Mouse (Mus musculus): ENCODE data around the gene Trim25. TPM values are rescaled to one million over a fixed set of nuclear protein-coding genes. Genes with fewer than 3 reads are reported as not detected.

Trim25 gene
- polyA plus RNA-seq, 1 experiment from 2014 or later = 2.3 TPM

- Histone ChIP-seq H3K36me3 (replicated peaks) (no peaks in the 10 kb centered on the region), H3K9ac (no peak overlapping the region), H3K4me3 (replicated peaks) (no peak overlapping the region), H3K4me2 (no peak overlapping the region), H3K27ac (no peak overlapping the region), H3K9me3 (no peaks in the 10 kb centered on the region), H3K27me3 (peaks cover 34% of the 10 kb centered on the region), H3K4me1 (peaks cover 4% of the 10 kb centered on the region; the same call in 1 of the 2 replicates)
- WGBS = 0% methylated on average over 3 of the region's 3 CpGs
- no peak for ATAC-seq (ENCODE audit: low FRiP score)
Measured at GRCm38 (mm10) chr11:88998406-88998805, 770 bp upstream of the Trim25 start.

DNA sequence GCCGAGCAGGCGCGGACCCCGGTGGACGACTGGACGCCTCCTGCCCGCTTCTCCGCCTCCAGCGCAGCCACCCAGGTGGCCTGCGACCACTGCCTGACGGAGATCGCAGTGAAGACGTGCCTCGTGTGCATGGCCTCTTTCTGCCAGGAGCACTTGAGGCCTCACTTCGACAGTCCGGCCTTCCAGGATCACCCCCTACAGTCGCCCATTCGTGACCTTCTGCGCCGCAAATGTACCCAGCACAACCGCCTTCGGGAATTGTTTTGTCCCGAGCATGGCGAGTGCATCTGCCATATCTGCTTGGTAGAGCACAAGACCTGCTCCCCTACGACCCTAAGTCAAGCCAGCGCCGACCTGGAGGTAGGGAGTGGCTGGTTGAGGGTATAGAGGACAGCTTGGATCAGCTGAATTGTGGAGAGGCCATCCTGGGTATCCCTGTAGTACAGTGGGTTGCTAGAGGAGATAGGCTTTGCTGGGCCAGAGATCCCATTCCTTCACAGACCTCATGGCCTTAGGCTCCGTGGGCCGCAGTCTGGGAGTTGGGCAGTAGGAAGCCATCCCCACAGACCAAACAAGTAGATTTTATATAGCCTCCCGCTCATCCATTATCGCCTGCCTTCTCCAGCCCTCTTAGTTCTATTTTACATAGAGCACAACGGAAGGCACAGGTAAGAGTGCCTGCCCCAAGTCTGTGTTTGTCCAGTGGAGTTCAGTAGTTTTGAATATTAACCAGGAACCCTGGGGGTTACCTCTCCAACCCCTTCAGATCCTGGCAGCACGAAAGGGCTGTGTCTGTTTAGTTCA, 749 bp downstream of the Trim25 start:
- Histone ChIP-seq H3K4me3 (replicated peaks) (peak overlapping the region; percentile 43), H3K36me3 (replicated peaks) (no peaks in the 10 kb centered on the region), H3K4me2 (peak overlapping the region; percentile 55), H3K27ac (no peak overlapping the region), H3K9me3 (no peaks in the 10 kb centered on the region), H3K4me1 (peaks cover 4% of the 10 kb centered on the region; the same call in 1 of the 2 replicates), H3K9ac (no peak overlapping the region), H3K27me3 (peaks cover 34% of the 10 kb centered on the region)
- no peak for ATAC-seq (ENCODE audit: low FRiP score)
- 28% methylated on average over 33 of the region's 33 CpGs for WGBS

- ATAC-seq (ENCODE audit: low FRiP score) = no peak
- H3K27me3 ChIP-seq = peaks cover 34% of the 10 kb centered on the region
- H3K9me3 ChIP-seq = no peaks in the 10 kb centered on the region
- H3K9ac ChIP-seq = no peak overlapping the region
- no peak overlapping the region for H3K4me3 ChIP-seq (replicated peaks)
- no peak overlapping the region for H3K4me2 ChIP-seq
- H3K36me3 ChIP-seq (replicated peaks) = no peaks in the 10 kb centered on the region
- H3K27ac ChIP-seq = no peak overlapping the region
- peaks cover 4% of the 10 kb centered on the region; the same call in 1 of the 2 replicates for H3K4me1 ChIP-seq
Measured at GRCm38 (mm10) chr11:89000527-89000819, 1.3 kb downstream of the Trim25 start.

- no peaks in the 10 kb centered on the region for H3K9me3 ChIP-seq
- H3K4me3 ChIP-seq (replicated peaks) = no peak overlapping the region
- no peak overlapping the region for H3K27ac ChIP-seq
- H3K9ac ChIP-seq = no peak overlapping the region
- no peak overlapping the region for H3K4me2 ChIP-seq
- H3K36me3 ChIP-seq (replicated peaks) = no peaks in the 10 kb centered on the region
- peaks cover 34% of the 10 kb centered on the region for H3K27me3 ChIP-seq
- ATAC-seq (ENCODE audit: low FRiP score) = no peak
- H3K4me1 ChIP-seq = peaks cover 4% of the 10 kb centered on the region; the same call in 1 of the 2 replicates
- WGBS = 94% methylated on average over 7 of the region's 7 CpGs
Measured at GRCm38 (mm10) chr11:89001569-89001968, 2.4 kb downstream of the Trim25 start.

DNA sequence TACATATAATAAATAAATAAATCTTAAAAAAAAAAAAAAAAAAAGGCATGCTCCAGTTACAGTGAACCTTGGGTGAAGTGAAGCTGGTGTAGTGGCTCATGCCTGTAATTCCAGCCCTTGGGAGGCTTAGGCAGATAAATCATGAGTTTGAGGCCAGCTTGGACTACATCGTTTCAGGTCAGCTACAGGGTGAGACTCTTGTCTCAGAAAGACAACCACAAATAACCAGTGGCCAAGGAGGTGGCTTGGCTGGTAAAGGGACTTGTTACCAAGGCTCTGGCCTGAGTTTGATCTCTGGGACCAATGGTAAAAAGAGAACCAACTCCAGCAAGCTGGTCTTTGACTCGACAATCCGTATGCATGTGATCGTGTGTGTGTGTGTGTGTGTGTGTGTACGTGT, 2.9 kb downstream of the Trim25 start:
- ATAC-seq (ENCODE audit: low FRiP score) = no peak
- Histone ChIP-seq H3K9ac (no peak overlapping the region), H3K9me3 (no peaks in the 10 kb centered on the region), H3K4me2 (no peak overlapping the region), H3K36me3 (replicated peaks) (no peaks in the 10 kb centered on the region), H3K27ac (no peak overlapping the region), H3K27me3 (peaks cover 34% of the 10 kb centered on the region), H3K4me1 (peaks cover 4% of the 10 kb centered on the region; the same call in 1 of the 2 replicates), H3K4me3 (replicated peaks) (no peak overlapping the region)
- 98% methylated on average over 5 of the region's 5 CpGs for WGBS

DNA sequence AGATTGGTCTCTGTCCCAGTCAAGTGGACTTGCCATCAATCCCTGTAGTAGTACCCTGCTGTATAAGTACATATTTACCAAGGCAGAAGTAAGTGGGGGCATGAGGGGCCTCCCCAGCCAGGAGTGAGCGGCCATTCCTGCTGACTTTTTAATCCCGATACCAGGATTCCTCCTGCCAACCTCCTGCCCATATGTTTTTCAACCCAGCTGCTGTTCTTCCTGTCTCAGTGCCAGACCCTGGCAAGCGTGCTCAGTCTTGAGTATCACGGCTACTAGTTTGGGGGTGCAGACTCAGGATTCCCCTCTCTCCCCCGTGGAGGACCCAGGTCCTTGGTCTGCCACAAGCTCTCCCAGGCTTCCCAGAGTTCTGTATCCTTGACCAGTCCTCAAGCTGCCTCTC, 3.4 kb downstream of the Trim25 start:
- H3K4me2 ChIP-seq = no peak overlapping the region
- no peak overlapping the region for H3K27ac ChIP-seq
- H3K4me1 ChIP-seq = peaks cover 4% of the 10 kb centered on the region; the same call in 1 of the 2 replicates
- no peak overlapping the region for H3K4me3 ChIP-seq (replicated peaks)
- 85% methylated on average over 5 of the region's 5 CpGs for WGBS
- peaks cover 34% of the 10 kb centered on the region for H3K27me3 ChIP-seq
- no peaks in the 10 kb centered on the region for H3K36me3 ChIP-seq (replicated peaks)
- no peak for ATAC-seq (ENCODE audit: low FRiP score)
- H3K9me3 ChIP-seq = no peaks in the 10 kb centered on the region
- no peak overlapping the region for H3K9ac ChIP-seq

- no peak overlapping the region for H3K27ac ChIP-seq
- 71% methylated on average over 6 of the region's 6 CpGs for WGBS
- ATAC-seq (ENCODE audit: low FRiP score) = no peak
- no peaks in the 10 kb centered on the region for H3K9me3 ChIP-seq
- no peak overlapping the region for H3K4me3 ChIP-seq (replicated peaks)
- peaks cover 31% of the 10 kb centered on the region for H3K27me3 ChIP-seq
- H3K36me3 ChIP-seq (replicated peaks) = no peaks in the 10 kb centered on the region
- peaks cover 4% of the 10 kb centered on the region; the same call in 1 of the 2 replicates for H3K4me1 ChIP-seq
- H3K4me2 ChIP-seq = no peak overlapping the region
- no peak overlapping the region for H3K9ac ChIP-seq
Measured at GRCm38 (mm10) chr11:89003078-89003477, 3.9 kb downstream of the Trim25 start.

GRCm38 (mm10) chr11:89003726-89004125, 4.5 kb downstream of the Trim25 start:
- WGBS = 89% methylated on average over 4 of the region's 4 CpGs
- Histone ChIP-seq H3K4me3 (replicated peaks) (no peak overlapping the region), H3K4me1 (peaks cover 4% of the 10 kb centered on the region; the same call in 1 of the 2 replicates), H3K9me3 (no peaks in the 10 kb centered on the region), H3K36me3 (replicated peaks) (no peaks in the 10 kb centered on the region), H3K27me3 (peaks cover 24% of the 10 kb centered on the region), H3K9ac (no peak overlapping the region), H3K4me2 (no peak overlapping the region), H3K27ac (no peak overlapping the region)
- no peak for ATAC-seq (ENCODE audit: low FRiP score)

GRCm38 (mm10) chr11:89005473-89005872, 6.3 kb downstream of the Trim25 start:
- H3K4me2 ChIP-seq = no peak overlapping the region
- no peak overlapping the region for H3K9ac ChIP-seq
- no peaks in the 10 kb centered on the region for H3K36me3 ChIP-seq (replicated peaks)
- H3K9me3 ChIP-seq = no peaks in the 10 kb centered on the region
- no peaks in the 10 kb centered on the region; the same call in 1 of the 2 replicates for H3K4me1 ChIP-seq
- no peak overlapping the region for H3K27ac ChIP-seq
- 83% methylated on average over 5 of the region's 5 CpGs for WGBS
- no peak for ATAC-seq (ENCODE audit: low FRiP score)
- H3K27me3 ChIP-seq = peaks cover 7% of the 10 kb centered on the region
- H3K4me3 ChIP-seq (replicated peaks) = no peak overlapping the region

- Histone ChIP-seq H3K9ac (no peak overlapping the region), H3K9me3 (no peaks in the 10 kb centered on the region), H3K36me3 (replicated peaks) (no peaks in the 10 kb centered on the region), H3K27ac (no peak overlapping the region), H3K4me3 (replicated peaks) (no peak overlapping the region), H3K27me3 (peaks cover under 1% of the 10 kb centered on the region; the same call in 1 of the 2 replicates), H3K4me2 (no peak overlapping the region), H3K4me1 (no peaks in the 10 kb centered on the region; the same call in 1 of the 2 replicates)
- no peak for ATAC-seq (ENCODE audit: low FRiP score)
Measured at GRCm38 (mm10) chr11:89006404-89006803, 7.2 kb downstream of the Trim25 start.

- H3K9ac ChIP-seq = no peak overlapping the region
- H3K4me1 ChIP-seq = no peaks in the 10 kb centered on the region; the same call in 1 of the 2 replicates
- H3K27ac ChIP-seq = no peak overlapping the region
- no peak for ATAC-seq (ENCODE audit: low FRiP score)
- 88% methylated on average over 3 of the region's 3 CpGs for WGBS
- no peaks in the 10 kb centered on the region for H3K36me3 ChIP-seq (replicated peaks)
- H3K4me3 ChIP-seq (replicated peaks) = no peak overlapping the region
- no peaks in the 10 kb centered on the region for H3K27me3 ChIP-seq
- no peaks in the 10 kb centered on the region for H3K9me3 ChIP-seq
- H3K4me2 ChIP-seq = no peak overlapping the region
Measured at GRCm38 (mm10) chr11:89007582-89007981, 8.4 kb downstream of the Trim25 start.

DNA sequence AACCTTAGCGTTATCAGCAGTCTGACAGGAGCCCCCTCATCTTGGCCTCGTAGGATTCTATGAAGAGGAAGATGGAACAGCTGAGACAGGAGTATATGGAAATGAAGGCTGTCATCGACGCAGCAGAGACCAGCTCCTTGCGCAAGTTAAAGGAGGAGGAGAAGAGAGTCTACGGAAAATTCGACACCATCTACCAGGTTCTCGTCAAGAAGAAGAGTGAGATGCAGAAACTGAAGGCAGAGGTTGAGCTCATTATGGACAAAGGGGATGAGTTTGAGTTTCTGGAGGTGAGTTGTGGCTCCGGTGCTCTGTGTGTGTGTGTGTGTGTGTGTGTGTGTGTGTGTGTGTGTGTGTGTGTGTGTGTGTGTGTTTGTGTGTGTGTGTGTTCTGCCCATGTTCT, 9.9 kb downstream of the Trim25 start:
- Histone ChIP-seq H3K27me3 (no peaks in the 10 kb centered on the region), H3K9me3 (no peaks in the 10 kb centered on the region), H3K27ac (no peak overlapping the region), H3K9ac (no peak overlapping the region), H3K4me1 (no peaks in the 10 kb centered on the region), H3K4me3 (replicated peaks) (no peak overlapping the region), H3K4me2 (no peak overlapping the region), H3K36me3 (replicated peaks) (no peaks in the 10 kb centered on the region)
- ATAC-seq (ENCODE audit: low FRiP score) = no peak
- WGBS = 91% methylated on average over 9 of the region's 9 CpGs

DNA sequence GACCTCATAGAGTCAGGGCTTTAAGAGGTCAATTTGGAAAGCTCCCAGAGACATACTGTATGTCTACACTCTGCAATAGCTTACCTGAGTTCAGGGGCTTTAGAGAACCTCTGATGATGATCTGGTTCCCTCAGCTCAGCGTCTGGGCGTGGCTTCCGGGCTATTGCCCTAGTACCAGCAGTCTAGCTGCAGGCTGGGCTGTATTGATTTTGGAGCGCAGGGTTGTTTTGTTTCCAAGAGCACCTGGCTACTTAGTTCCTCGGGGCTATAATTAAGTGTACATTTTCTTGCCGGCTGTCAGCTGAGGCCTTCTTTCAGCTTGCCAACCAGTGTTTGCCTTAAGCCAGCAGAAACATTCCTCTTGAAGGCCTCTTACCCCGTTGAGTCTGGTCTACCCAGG, 10.3 kb downstream of the Trim25 start:
- WGBS = 80% methylated on average over 7 of the region's 7 CpGs
- H3K9me3 ChIP-seq = no peaks in the 10 kb centered on the region
- no peak overlapping the region for H3K4me2 ChIP-seq
- no peak overlapping the region for H3K27ac ChIP-seq
- H3K27me3 ChIP-seq = no peaks in the 10 kb centered on the region
- H3K36me3 ChIP-seq (replicated peaks) = no peaks in the 10 kb centered on the region
- ATAC-seq (ENCODE audit: low FRiP score) = no peak
- H3K4me1 ChIP-seq = no peaks in the 10 kb centered on the region
- H3K9ac ChIP-seq = no peak overlapping the region
- no peak overlapping the region for H3K4me3 ChIP-seq (replicated peaks)
